Mouse (Mus musculus) thymus, adult 2 months (tissue): ENCODE results near the gene Wwox.

Experiments used
- CTCF ChIP-seq: fragments of 200-500 bp; IDR thresholded peaks from 2 replicates; pipeline ENCODE4 v1.5.1; 2012; ENCODE audit warnings: mild to moderate bottlenecking, control low read depth, low read length, moderate library complexity, borderline replicate concordance; ENCODE audit not compliant: control insufficient read depth, poor library complexity, insufficient read depth; ENCODE audit errors: extremely low read depth
- POLR2A ChIP-seq: fragments of 200-500 bp; IDR thresholded peaks from 2 replicates; pipeline ENCODE4 v1.6.1; 2012; ENCODE audit warnings: mild to moderate bottlenecking, low read length, control low read depth, moderate library complexity; ENCODE audit not compliant: control insufficient read depth, poor library complexity, insufficient read depth; ENCODE audit errors: extremely low read depth

GRCm38 (mm10) chr8:115201726-115202125 is 762.3 kb downstream of the Wwox start:
- no peak for TF ChIP-seq POLR2A
- no peak for TF ChIP-seq CTCF
